Mouse (Mus musculus) kidney, adult 8-10 months (tissue): ENCODE results near the gene Mrpl4.

Experiments
- DNase-seq, 2 experiments: peaks; one replicate each; pipeline ENCODE4 v3.0.0; 2022

The Mrpl4 gene

DNA sequence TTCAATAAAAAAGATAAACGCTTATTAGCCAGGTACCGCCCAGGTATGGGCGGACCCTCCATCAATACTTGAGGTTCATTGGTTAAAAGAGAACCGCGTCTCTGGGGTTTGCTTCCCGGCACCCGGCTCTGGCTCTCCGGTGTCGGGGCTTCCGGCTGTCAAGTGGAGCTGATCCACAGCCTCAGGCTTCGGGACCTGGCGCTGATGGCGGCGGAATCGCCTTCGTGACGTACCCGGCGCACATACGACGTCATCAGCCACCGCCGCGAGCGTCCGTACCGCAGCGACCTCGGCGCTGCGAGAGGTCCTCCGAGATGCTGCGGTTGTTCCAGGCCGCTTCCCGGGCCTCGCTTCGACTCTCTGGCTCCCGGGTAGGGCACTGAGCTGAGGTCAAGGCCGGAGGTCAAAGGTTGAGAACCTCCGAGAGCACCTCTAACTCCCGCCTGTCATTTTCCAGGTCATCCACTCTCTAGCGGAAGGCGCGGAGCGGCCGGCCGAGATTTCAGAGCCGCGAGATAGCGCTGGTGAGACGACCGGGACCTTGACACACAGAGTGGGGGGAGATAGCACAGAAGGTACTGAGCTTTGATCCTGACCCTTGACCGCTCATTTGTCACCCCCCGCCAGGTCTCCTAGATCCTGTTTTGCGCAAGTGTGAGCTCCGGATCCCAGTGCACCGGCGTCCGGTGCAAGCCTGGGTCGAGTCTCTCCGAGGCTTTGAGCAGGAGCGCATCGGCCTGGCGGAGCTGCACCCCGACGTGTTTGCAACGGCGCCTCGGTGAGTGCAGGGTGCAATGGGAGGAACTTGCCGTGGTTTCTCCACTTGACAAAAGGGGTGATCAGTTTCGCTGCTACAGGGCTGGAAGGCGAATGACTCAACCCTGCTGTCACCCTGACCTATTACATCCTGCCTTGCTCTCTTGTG, at the start of gene Mrpl4:
Mrpl4 (plus strand) TSS at position 112 of the 925 bp plus-strand sequence.
- peak; percentile 73 to 85 for DNase-seq

DNA sequence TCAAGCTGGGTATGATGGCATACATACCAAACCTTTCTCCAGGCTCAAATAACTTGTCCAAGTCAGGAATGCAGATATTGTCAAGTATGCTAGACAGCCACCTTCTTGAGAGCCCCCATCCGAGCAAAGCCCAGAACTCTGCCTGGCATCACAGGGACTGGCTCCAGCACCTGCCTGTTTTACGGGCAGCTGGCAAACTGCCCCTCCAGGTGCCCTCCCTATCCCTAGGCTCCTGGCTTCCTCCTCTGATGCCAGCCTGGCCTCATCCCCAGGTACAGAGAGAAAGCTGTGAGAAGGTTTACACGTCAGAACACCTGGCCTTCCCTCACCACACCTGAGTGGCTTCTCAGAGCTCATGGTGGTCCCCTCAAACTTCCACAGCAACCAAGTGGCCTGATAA, 45.5 kb upstream of the Mrpl4 start:
- DNase-seq, result no peak

DNA sequence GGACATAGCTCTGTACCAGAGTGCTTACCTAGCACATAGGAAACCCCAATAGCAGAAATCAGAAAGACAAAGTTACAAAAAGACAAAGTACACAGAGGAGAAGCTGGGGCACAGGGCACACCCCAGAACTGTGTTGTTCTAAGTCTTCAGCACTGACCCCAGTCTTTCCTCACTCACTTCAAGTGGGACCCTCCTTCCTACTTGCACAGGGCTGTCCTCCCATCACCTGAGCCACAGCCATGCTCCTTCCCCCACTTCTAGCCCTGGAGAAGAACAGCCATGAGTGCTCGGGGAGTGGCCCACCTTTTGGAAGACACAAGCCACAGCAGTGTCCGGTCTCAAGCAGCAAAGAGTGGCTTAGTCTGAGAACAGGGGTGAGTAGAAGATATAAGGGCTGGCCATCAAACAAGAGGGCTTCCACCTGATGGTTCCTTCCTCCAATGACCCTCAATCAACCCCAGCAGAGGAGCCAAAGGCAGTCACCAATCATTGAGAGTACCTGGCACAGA, 43.1 kb upstream of the Mrpl4 start, which contains the start of gene Dnmt1:
Dnmt1 (minus strand) TSS at position 459 of the 509 bp plus-strand sequence.
- no peak for DNase-seq

DNA sequence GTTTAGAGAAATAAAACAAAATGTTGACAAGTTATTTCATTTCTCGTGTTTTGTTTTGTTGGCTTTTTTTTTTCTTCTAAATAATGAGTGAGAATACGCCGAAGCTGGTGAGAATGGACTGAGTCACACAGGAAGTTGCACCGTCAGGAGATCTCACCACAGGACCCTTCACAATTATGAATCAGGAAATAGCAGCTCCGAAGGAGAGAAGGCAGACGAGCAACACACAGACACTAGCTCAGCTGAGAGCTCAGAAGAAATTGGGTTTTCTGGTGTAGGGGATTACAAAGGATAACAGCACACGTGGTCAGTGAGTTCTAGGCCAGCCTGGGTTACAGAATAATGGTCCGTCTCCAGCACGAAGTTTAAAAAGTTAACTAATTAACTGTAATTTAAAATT, 41.0 kb upstream of the Mrpl4 start:
- DNase-seq, result no peak

DNA sequence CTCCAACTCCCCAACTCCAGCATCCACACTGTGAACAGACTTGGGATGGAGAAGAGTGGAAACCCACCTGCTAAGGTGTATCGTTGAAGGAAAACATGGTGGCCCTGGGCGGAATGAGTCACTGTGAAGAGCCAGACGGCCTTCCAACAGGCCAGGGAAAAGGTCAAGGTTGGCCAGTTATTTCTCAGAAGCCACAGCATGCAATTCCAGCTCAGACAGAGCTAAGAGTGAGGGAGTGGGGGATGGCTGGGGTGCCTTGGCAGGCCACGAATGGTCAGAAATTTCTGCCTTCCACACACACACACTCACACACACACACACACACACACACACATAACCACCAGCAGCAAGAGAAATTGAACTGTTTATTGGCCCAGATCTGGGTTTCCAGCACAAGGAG, 36.9 kb upstream of the Mrpl4 start:
- no peak for DNase-seq

DNA sequence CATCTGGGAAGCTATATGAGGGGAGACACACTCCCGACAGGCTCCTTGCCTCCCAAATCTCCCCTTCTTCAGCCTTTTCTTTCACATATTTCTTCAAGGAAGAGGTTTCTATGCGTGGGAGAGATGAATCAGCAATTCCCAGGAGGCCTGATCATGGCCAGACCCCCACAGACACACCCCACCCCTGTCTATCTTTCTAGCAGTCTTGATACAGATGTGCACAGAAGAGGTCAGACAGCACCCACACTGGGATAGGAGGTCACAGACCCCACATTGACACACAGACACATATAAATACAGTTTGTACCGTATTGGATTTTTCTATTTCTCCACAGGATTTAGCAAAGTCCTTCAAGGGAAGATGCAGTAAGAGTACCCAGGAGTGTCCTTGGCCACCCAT, 36.5 kb upstream of the Mrpl4 start:
- no peak for DNase-seq

DNA sequence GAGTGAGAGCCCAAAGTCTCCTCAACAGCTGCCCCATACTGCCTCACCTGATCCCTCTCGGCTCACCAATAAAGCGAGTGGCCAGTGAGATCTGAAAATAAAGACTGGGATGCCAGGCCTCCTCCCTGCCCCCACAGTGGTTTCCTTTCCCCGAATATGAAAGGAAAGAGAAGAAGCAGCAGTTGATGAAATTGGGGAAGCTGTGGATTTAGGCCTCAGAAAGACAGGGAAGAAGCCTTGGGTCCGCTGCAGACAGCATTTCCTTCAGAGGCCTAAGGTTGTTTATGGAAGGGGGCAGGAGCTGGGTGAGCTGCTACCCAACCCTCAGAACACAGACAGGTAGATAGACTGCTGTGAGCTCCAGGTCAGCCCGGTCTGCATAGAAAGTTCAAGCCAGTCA, 35.8 kb upstream of the Mrpl4 start:
- no peak for DNase-seq

DNA sequence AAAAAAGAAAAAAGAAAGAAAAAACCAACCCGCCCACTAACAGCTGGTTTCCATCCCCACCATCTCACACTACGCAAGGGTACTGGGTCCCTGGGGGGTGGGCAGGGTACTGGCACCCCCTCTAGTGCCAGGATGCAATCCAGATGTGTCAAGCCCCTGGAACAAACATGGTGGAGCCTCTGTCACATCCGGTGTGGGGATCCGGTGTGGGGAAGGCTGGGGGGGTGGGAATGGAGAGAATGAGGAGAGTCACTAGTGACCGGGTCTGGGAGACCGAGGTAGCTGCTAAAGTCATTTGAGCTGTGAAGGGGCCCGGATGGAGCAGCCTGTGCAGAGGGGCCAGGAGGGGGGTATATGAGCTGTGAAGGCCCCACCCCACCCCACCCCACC, 30.8 kb upstream of the Mrpl4 start:
- no peak for DNase-seq

DNA sequence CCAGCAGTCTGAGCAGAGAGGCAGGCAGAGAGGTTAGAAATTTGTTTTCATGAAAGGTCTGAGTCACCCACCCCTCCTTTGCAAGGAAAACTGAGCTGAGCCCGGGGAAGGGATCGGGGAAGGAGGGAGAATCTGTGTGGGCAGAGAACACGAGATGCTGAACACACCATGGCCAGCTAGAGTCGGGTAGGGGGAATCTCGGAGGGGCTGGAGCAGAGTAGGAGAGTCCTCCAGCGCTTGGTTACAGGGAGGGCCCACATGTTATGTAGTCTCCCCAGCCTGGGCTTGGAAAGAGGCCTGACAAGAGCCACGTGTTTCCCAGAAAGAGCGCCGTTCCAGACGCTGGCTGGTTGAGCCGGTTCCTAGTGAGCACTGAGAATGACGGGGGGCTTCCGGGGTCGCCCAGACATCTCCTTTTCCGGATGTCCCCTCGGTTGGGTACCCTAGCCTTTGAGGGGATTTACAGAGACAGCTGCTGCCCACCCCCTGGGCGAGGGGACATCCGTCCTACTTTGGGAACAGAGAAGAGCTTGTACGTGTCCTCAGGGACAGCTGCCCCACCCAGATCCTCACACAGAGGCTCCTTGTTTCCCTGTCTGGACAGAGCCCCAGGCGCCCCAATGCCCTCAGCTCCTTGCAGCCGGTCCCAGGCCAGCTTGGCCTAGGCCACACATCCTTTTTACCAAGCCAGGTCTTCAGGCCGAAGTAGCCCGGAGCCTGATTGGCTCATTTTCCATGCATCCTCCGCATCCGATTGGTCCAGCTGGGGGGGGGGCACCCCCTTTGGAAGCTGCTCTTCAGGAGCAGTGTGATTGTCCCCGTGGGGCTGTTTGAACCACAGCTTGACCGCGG, 30.2 kb upstream of the Mrpl4 start:
- DNase-seq, result peak in 1 of 2 experiments; percentile 29

DNA sequence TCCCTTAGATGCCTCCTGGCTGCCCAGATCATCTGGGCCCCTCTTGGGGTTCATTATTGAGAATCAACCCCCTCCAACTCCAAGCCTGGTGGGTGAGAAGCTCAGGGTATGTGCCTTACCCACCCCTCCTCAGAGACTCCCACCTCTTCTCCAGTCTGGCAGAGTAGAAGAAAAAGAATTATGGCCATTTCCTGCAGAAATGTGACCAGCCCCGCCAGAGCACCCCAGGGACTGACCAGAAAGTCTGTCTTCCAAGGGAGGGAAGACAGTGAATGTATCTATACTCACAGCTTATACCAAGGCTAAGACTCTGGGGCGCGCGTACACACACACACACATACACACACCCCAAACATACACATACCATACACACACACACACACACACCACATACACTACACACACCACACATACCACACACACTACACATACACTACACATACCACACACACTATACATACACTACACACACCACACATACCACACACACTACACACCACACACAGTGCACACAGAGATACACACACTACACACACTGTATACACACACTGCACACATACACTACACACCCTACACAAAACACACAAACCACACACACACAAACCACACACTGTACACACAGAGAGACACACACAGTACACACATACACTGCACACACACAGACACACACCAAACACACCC, 29.4 kb upstream of the Mrpl4 start:
- no peak for DNase-seq

DNA sequence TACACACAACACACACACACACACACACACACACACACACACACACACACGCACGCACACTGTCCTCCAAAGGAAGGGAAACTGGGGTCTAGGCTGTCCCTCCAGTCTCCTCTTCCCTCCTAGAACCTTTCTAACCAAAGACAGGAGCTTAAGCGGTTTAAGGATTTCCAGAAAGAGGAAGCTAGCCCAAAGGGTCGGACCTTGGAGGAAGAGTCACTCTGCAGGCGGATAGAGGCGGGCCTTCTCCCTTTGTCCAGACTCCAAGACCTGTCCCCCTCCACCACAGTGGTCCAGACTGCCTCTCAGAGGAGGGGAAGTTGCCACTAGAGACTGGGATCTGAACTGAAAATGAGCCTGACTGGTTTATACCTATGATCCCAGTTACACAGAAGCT, 28.9 kb upstream of the Mrpl4 start:
- DNase-seq, result no peak

DNA sequence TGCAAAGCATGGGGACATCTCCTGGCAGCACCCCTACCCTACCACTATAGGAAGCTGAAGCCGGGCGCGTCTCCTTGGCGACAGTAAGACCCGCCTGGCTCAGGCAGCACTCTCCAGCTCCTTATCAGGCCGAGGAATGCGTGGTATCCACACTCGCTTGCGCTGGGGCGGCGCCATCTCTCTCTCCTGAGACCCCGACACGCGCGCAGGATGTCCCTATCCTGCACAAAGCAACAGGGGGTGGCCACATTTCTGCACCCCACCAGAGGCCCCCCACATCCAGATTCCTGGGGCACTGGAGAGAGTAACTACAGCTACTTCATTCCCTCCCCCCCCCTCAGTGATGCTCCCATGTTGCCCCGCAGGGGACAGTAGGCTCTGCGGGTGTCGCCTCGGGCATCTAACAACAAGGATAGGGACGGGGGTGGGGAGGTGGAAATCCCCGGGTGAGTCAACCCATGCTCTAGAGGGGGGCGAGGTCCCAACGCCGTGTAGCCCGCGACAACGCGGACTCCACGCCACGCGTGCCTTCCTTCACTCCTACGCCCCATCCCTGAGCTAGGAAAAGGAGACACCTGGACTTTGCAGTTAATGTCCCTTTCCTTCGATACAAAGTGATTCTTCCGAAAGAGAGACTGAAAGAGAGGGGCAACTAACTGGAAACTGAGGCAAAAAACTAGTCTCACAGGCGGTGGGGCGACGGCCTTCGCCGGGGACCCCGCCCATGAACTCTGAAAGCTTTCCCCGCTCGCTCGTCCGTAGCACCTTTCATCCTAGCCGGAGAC, 26.9 kb upstream of the Mrpl4 start:
- no peak for DNase-seq

DNA sequence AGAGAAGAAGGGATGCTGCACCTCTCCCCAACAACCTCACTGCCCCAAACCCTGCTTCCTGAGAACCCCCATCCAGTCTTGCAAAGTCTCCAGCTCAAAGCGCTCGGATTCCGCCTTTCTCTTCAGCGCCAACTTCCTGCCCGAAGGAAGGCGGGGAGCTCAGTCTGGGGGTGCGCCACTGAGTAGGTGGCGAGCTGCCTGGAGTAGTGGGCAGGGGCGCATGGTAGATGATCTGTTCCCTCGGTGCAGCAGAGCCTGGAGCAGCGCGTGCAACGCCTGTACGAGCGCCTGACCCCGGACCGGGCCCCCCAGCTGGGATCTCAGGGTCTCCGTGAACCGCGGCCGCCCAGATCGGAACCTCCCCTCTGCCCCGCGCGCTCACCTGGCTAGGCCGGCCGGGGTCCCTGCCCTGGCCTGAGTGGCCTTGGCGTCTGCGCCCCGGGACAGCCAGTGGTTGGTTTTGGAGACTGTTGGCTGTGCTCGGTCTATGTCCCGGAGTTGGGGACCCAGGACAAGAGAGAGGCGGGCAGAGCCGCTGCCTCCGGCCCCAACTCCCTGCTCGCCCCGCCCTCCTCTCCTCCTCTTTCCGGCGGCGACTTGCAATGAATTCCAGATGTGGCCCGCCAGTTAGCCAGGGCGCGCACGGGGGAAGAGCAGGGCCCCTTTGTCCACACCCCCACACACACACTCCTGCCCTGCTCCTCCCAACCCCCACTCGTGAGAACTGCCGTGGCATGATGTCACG, 26.1 kb upstream of the Mrpl4 start, which contains the start of gene S1pr2:
S1pr2 (minus strand) TSS at position 566 of the 745 bp plus-strand sequence.
- DNase-seq, result peak; percentile 63 to 65

DNA sequence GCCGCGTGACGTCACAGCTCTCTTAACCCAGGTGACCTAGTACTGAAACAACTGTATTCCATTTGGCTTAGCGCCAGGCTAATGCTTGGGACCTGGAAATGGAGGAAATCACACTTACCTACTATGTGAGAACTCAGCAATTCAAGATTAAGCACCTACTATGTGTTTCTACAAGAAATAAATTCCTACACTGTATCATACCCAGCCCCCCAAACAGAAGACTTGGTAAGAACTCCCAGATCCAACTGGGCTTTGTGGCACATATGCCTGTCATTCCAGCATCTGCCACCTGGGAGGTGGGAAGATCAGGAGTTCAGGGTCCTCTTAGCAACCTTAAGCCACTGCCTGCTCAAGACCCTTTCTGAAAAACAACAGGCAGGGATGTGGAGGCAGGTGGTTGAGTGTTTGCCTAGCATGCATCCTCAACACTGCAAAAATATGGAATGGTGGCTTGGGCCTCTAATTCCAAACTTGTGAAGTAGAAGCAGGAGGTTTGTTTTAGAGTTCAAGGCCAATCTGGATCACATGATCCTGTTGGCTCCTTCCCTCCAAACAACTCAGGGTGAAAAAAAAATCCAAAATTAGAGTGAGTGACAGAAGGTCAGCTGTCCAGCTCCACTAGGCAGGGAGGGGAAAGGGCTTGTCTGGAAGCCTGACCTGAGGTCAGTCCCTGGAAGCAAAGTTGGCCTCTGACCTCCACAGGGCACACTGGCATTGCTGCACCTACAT, 25.4 kb upstream of the Mrpl4 start:
- no peak for DNase-seq

DNA sequence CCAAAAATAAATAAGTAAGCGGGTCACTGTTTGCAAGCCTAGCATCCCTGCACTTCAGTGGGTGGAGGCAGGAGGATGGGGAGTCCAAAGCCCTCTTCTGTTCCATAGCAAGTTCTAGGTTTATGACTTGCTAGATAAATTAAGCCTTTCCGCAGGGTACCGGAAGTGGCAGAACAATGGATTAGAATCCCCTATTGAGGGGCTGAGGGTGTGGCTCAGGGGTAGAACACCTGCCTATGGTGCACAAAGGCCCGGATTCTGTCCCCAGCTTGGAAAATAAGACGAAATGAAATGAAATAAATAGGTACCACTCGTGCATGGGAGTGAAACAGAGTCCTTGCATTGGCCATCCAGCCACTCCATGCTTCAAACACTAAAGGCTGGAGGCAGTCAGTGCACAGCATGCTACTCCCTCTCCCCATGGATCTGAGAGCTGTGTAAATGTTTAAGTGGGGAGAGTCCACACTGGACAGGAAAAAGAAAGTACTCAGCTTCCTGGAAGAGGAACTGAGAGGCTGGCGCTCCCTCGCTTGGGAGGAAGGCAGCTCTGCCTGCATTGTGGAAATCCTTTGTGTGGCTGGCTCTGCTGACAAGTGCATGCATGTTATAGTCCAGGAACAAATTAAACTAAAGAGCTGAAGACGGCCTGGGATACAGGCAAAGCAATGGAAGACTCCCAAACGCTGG, 24.0 kb upstream of the Mrpl4 start:
- no peak for DNase-seq

DNA sequence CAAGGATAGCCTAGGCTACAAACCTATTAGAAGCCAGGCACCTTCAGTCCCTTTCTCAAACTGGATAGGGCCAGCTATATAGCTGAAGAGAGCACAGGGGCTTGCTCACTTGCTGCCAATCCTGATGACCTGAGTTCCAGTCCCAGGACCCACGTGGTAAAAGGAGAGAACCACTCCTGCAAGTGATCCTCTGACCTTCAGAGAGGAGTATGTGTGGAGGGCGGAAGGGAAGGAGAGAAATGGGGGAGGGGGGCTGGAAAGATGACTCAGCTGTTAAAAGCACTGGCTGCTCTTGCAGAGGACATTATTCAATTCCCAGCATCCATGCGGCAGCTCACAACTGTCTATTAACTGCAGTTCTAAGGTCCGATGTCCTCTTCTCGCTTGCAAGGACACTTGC, 23.4 kb upstream of the Mrpl4 start:
- no peak for DNase-seq

DNA sequence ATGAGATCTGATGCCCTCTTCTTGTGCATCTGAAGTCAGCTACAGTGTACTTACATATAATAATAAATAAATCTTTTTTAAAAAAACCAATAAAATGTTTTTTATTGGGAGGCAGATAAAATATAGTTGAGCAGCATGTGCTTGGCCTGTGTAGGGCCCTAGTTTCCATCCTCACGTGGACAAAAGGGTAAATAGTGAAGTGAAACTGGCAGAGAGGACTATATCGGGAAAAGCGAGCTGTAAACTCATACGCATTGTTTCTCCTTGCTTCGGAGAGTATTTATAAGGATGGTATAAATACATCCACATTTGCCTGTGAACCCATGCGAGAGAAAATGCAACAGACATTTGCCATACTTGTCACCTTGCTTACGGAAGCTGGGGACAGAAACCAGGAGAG, 22.8 kb upstream of the Mrpl4 start:
- no peak for DNase-seq

DNA sequence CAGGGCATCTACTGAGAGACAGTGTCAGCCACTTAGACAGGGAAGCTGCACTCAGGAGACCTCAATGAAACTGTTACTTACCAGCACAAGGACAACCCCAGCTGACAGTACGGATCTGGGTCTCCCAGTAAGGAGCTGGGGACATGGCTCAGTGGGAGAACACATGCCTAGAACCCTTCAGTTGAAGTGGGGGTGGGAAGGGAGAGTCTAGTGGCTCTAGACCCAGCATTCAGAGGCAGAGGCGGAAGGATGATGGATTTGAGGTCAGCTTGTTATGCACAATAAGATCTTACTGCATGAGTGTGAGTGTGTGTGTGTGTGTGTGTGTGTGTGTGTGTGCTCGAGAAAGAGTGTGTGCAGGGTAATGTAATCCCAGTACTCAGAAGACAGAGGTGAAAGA, 20.4 kb upstream of the Mrpl4 start:
- no peak for DNase-seq

DNA sequence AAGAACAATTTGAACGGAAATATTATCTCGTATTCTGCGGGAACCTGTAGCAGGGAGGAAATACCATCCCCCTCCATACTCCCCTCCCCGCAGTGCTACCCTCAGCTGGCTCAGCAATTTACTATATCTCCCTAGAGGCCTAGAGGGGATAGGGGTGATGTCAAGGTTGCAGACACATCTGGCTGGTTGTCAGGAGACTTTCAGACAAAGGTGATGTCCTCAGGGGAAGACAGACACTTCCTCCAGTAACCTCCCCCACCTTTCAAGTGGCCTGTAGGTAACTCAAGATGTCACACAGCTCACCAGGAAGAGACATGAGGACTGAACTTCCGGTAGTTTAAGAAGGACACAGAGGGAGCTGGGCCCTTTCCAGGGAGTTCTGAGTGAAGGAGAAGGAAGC, 19.4 kb upstream of the Mrpl4 start:
- DNase-seq, result no peak
